Mouse (Mus musculus) urinary bladder, postnatal 25 days (tissue): ENCODE data around the gene Pnmt.

Experiments used
- DNase-seq: peaks from one replicate; pipeline ENCODE4 v3.0.0; 2022; ENCODE audit warnings: low spot score

Gene Pnmt

GRCm38 (mm10) chr11:98384216-98384615 lies 2.0 kb upstream of the Pnmt start:
- DNase-seq, result no peak

GRCm38 (mm10) chr11:98384721-98385637 lies 1.3 kb upstream of the Pnmt start:
- DNase-seq, result no peak

- DNase-seq, result no peak
Observed at GRCm38 (mm10) chr11:98386596-98386995, 346 bp downstream of the Pnmt start.

GRCm38 (mm10) chr11:98387056-98387577 lies 867 bp downstream of the Pnmt start:
- no peak for DNase-seq

GRCm38 (mm10) chr11:98388282-98388681 lies 2.0 kb downstream of the Pnmt start:
- DNase-seq, result no peak

- DNase-seq, result peak; percentile 31
Observed at GRCm38 (mm10) chr11:98389221-98389780, 3.1 kb downstream of the Pnmt start.

- DNase-seq, result no peak
Observed at GRCm38 (mm10) chr11:98390141-98390540, 3.9 kb downstream of the Pnmt start.

- no peak for DNase-seq
Observed at GRCm38 (mm10) chr11:98392034-98392433, 5.8 kb downstream of the Pnmt start.

- DNase-seq, result no peak
Observed at GRCm38 (mm10) chr11:98392645-98393044, 6.4 kb downstream of the Pnmt start.

GRCm38 (mm10) chr11:98393317-98393716 lies 7.1 kb downstream of the Pnmt start:
- DNase-seq, result no peak

GRCm38 (mm10) chr11:98394301-98394700 lies 8.1 kb downstream of the Pnmt start:
- no peak for DNase-seq

- no peak for DNase-seq
Observed at GRCm38 (mm10) chr11:98395041-98395440, 8.8 kb downstream of the Pnmt start.

- no peak for DNase-seq
Observed at GRCm38 (mm10) chr11:98397946-98398345, 11.7 kb downstream of the Pnmt start.

- DNase-seq, result peak; percentile 72
Observed at GRCm38 (mm10) chr11:98400161-98400726, 14.0 kb downstream of the Pnmt start, which contains the start of gene Pgap3. Pgap3 (minus strand) TSS chr11:98400490.

- no peak for DNase-seq
Observed at GRCm38 (mm10) chr11:98400816-98401215, 14.6 kb downstream of the Pnmt start.

GRCm38 (mm10) chr11:98406621-98407020 lies 20.4 kb downstream of the Pnmt start:
- no peak for DNase-seq

- no peak for DNase-seq
Observed at GRCm38 (mm10) chr11:98408872-98409271, 22.6 kb downstream of the Pnmt start.

GRCm38 (mm10) chr11:98409341-98409822 lies 23.1 kb downstream of the Pnmt start:
- DNase-seq, result no peak

GRCm38 (mm10) chr11:98412273-98412796 lies 26.1 kb downstream of the Pnmt start, which contains the start of gene Erbb2:
Erbb2 (plus strand) TSS chr11:98412470.
- peak; percentile 65 for DNase-seq

GRCm38 (mm10) chr11:98412797-98413301 lies 26.6 kb downstream of the Pnmt start:
- DNase-seq, result peak; percentile 46

GRCm38 (mm10) chr11:98413731-98414130 lies 27.5 kb downstream of the Pnmt start:
- DNase-seq, result no peak

GRCm38 (mm10) chr11:98414162-98414561 lies 27.9 kb downstream of the Pnmt start:
- DNase-seq, result no peak
